Mouse (Mus musculus) brain, adult 2 months (tissue): ENCODE results near the gene Def6.
"Not testable (repeated sequence)": the region's sequence is repeated elsewhere in the genome, so short reads cannot be mapped to it uniquely, and the experiment has no call there.

Experiments used
- DNase-seq: peaks from one replicate; pipeline ENCODE4 v3.0.0; 2011; ENCODE audit warnings: low read depth, low spot score

The Def6 gene

GRCm38 (mm10) chr17:28208314-28208612 lies 685 bp downstream of the Def6 start:
- no peak for DNase-seq

DNA sequence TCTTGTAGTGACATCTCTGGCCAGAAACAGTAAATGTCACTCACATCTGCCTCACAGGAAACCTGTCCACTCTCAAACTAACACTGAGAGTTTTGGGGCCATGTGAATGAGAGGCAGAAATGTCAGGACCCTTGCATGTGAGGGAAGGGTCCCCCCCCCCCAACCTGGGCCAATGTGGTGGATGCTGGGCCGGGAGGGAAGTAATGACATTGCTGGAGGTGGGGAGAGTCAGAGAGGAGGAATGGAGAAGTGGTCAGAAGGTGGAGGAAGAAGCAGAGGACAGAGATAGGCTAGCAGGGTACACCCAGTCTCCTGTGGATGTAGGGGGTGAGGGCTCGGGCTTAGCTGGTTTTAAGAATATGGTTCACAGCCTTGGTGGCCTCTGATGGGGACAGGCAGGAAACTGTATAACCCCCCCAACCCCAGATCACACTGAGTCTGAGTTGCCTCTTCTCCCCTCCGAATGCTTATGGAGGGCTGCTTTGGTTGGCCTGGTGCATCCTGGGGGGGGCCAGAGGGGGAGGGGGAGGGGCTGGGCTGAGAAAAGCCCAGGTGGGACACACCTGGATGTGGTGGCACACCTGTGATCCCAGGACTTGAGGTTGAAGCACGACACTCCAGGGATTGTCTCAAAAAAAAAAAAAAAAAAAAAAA lies 2.0 kb downstream of the Def6 start:
- no peak for DNase-seq

GRCm38 (mm10) chr17:28211921-28212341 lies 4.4 kb downstream of the Def6 start:
- no peak for DNase-seq

DNA sequence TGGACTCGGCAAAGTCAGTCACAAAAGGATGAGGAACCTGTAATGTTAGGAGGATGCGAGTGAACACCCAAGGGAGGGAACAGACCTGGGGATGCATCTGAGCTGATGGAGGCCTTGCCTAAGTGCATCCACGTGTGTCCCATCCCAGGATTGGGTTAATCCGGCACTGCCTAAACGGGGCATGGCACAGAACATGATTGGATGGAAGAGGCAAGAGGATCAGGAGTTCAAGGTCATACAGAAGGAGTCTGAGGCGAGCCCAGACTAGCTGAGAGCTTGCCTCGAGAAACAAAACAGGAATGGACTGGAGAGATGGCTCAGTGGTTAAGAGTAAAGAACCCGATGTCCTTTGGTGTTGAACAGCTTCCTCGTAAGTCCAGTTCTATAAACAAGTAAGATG lies 4.8 kb downstream of the Def6 start:
- no peak for DNase-seq

DNA sequence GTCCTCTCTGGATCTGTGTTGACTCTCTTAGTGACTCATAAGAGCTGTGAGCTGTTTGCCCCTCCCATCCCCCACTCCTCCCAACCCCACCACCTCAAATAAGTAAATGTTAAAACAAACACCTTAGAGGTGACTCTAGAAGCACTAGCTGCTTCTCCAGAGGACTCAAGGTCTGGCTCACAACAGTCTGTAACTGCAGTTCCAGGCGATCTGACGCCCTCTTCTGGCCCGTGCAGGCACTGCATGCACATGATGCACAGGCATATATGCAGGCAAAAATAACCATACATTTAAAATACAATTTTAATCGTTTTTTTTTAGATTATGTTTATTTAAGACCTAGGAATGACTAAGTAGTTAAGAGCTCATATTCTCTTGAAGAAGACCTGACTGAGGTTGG lies 5.7 kb downstream of the Def6 start:
- DNase-seq: no peak

GRCm38 (mm10) chr17:28216791-28217190 lies 9.2 kb downstream of the Def6 start:
- no peak for DNase-seq

GRCm38 (mm10) chr17:28217721-28218649 lies 10.4 kb downstream of the Def6 start:
- no peak for DNase-seq

DNA sequence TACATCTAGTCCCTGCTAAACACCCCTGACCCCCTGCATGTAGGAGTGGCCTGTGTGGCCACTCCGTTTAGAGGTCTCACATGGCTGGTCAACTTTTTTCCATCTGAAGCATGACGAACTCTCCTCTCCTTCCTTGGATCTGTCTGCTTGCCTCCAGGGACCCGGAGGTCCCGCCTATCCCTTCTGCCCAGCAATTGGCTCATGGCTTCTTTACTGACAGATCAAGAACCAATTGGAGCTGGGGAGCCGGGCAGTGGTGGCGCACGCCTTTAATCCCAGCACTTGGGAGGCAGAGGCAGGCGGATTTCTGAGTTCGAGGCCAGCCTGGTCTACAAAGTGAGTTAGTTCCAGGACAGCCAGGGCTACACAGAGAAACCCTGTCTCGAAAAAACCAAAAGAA lies 14.9 kb downstream of the Def6 start:
- DNase-seq: not testable (repeated sequence)

GRCm38 (mm10) chr17:28223561-28224391 lies 16.2 kb downstream of the Def6 start:
- DNase-seq: peak; percentile 98

DNA sequence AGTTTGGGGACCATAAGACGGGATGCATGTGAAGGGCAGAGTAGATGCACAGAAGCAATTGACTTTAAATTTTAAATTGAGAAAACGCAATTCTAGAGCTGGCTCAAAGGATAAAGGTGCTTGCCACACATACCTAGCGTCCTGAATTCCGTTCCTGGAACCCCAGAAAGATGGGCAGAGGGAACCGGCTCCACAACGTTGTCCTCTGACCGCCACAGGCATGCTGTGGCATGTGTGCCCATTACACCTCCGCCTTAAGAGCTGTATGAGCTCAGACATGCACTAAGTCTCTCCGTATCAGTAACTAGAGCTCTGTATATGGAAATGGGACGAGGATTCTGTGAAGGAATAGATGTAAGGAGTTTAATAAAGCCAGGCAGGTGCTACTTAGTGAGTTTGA lies 17.0 kb downstream of the Def6 start:
- no peak for DNase-seq

DNA sequence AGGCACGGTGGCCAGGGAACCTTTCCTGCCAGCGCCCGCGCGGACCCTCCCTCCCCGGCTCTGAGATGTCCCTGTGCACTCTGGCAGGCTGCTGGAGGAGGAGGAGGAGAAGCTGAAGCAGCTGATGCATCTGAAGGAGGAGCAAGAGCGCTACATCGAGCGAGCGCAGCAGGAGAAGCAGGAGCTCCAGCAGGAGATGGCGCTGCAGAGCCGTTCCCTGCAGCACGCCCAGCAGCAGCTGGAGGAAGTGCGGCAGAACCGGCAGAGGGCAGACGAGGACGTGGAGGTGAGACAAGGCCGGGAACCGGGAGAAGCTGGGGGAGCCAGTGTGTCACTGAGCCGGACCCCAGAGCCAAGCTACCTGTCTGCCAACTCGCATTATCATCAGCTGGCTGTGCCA lies 18.4 kb downstream of the Def6 start:
- peak; percentile 98 for DNase-seq

GRCm38 (mm10) chr17:28230486-28230885 lies 22.9 kb downstream of the Def6 start:
- DNase-seq: no peak

DNA sequence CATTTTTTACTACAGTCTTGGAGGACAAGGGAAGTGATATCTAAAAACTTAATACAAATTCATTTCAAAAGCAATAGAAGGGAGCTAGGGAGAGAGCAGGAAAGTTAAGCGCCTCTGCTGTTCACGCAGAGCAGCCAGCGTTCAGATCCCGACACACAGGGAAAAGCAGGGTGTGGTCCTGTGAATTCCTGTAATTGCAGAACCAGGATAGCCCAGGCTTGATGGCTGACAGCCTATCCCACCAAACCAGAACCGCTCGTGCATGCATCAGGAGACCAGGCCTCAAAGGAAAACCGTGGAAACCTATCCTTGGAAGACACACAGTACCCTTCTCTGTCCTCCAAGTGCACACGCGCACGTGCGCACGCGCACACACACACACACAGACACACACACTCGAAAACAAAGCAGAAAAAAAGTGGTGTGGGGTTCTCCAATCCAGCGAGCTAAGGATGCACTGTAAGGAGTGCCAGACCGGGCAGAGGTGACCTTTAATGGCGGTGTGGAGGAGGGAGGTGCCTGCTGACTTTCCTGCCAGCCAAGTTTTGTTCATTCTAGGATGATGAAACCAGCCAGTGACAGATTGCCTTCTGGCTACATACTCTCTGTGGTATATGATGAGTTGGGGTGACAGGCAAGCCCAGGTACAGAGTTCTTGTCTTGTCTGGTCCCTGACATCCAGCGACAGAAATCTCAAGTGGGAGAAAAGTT lies 23.6 kb downstream of the Def6 start:
- no peak for DNase-seq

DNA sequence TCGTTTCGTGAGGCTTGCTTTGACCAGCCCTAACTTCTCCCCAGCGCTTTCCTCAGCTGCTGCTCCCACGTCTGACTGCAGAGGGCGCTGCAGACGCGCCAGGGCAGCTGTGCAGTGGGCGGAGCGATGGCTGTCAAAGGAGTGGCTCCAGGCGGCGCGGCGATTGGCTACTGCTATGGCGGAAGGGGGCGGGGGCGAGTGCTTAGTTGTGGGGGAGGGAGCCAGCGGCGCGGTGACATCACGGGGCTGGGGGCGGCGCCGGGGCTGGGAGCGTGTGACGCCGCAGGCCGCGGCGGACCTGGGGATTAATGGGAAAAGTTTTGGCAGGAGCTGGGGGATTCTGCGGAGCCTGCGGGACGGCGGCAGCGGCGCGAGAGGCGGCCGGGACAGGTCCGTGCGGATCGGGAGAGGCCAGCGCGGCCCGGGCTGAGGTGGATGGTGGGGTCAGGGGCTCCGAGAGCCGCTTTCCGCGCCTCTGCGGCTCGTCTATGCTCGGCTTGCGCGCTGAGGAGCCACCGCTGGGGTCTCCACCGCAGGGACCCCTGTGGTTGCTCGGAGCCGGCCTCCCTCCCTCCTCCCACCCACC lies 25.0 kb downstream of the Def6 start, which contains the start of gene Ppard:
Ppard (plus strand) TSS at position 226 of the 586 bp plus-strand sequence.
- DNase-seq: peak; percentile 98

DNA sequence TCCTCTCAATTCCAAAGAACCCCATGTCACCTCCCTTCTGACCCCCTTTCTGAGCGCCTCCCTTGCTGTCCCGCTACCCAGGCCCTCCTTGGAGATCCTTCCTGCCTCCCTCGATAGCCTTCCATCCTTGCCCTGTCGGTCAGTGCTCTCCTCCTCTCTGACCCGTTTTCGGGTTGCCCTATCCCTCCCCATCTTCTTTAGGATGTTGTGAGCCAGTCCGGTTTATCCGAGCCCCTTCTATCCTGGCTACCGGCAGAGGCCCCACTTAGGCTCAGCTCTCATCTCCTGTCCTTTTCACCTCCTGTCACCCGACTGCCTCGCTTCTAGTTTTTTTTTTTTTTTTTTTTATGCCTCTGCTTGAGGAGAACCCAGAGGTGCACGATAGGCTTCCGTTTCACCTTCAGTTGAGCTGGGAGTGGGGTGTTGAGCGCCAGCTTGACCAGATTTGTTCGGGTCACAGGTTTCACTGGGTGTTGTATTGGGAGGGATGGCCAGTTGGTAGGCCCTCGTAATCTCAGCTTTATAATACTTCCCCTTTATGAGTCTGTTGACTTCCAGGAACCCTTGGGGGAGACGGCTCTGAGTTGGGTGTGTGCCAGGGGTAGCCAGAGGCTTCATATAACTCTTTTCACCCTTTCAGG lies 25.6 kb downstream of the Def6 start:
- DNase-seq: no peak

GRCm38 (mm10) chr17:28234641-28235040 lies 27.1 kb downstream of the Def6 start:
- DNase-seq: peak; percentile 66

GRCm38 (mm10) chr17:28235982-28236635 lies 28.5 kb downstream of the Def6 start:
- peak; percentile 73 for DNase-seq

- no peak for DNase-seq
These were observed 29.0 kb downstream of the Def6 start for GRCm38 (mm10) chr17:28236636-28237015.

GRCm38 (mm10) chr17:28237362-28237761 lies 29.8 kb downstream of the Def6 start:
- no peak for DNase-seq

DNA sequence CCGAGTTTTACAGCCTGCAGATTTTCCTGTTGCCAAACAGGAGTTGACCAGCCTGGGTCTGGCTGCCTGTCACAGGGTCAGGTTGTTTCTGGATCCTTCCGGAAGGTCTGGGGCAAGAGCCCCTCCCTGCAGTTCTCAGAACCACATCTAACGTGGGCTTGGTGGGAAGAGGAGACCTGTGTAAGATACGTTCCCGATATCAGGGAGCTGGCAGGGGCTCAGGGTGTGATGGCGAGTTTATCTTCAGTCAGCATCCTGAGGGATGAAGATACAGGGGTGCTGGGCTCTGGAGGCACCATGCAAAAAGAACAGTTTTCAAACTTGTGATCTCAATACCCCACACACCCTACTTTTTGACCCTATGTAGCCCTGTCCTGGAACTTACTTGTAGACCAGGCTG lies 30.3 kb downstream of the Def6 start:
- DNase-seq: no peak
